Mouse (Mus musculus): ENCODE data around the gene Dnase2b. TPM values are rescaled to one million over a fixed set of nuclear protein-coding genes. Genes with fewer than 3 reads are reported as not detected.
A peak's percentile ranks its signal among the peaks of the same experiment; 100 is the strongest.

Dnase2b gene
- total RNA-seq, 1 experiment from 2014 or later = 0.64 TPM

DNA sequence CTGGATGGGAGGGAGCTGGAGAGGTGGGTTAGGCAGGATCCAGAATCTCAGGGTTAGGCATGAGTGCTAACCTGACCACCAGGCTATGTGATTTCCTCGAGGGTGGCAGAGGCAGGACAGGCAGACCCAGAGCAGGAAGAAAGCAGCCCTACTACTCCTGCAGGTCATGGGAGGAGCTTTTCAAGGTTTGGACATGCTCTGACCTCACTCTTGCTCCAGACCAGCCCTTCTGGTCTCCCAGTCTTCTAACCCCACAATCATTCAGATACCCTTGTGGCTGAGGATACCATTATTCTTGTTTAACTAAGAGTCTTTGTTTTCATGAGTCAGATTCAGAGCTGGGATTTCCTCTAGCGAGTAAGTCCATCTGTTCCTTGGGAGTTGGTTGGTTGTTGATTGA is 37.8 kb downstream of the Dnase2b start:
- ATAC-seq (replicated peaks; ENCODE audit: low read depth, poor library complexity, severe bottlenecking) = no peak

DNA sequence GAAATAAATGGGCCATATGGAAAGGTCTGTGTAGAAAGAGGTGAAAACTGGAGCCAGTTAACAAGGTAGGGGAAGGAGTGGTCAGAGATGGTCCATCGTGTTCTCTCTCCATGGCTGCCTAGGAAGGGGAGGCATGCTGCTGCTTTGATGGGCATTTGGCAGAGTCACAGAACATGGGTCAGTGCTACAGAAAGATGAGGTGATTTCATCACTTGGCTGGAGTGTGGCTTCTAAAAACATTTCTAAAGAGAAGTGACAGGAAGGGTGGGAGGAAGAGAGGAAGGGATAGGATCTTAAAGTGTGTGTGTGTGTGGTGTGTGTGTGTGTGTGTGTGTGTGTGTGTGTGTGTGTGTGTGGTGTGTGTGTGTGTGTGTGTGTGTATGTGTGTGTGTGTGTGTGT is 44.1 kb downstream of the Dnase2b start:
- peak; percentile 42 for ATAC-seq (replicated peaks; ENCODE audit: low read depth, poor library complexity, severe bottlenecking)

DNA sequence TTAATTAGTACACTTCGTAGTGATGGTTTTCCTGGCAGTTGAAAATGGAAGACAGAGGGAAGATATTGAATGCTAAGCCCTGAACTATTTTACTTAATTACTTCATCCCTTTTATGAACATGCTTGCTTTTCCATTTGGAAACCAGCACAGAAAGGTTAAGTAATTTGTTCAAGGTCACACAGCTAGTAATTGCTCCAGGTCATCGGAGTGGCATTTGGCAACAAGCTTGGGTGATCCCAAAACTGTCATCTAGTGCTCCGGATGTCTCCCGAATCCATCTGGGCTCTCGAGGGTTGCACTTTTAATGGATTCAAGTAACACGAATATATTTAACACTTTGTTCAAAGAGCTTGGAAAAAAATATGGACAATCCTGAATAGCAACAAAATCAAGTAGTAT is 44.5 kb downstream of the Dnase2b start:
- ATAC-seq (replicated peaks; ENCODE audit: low read depth, poor library complexity, severe bottlenecking) = no peak

DNA sequence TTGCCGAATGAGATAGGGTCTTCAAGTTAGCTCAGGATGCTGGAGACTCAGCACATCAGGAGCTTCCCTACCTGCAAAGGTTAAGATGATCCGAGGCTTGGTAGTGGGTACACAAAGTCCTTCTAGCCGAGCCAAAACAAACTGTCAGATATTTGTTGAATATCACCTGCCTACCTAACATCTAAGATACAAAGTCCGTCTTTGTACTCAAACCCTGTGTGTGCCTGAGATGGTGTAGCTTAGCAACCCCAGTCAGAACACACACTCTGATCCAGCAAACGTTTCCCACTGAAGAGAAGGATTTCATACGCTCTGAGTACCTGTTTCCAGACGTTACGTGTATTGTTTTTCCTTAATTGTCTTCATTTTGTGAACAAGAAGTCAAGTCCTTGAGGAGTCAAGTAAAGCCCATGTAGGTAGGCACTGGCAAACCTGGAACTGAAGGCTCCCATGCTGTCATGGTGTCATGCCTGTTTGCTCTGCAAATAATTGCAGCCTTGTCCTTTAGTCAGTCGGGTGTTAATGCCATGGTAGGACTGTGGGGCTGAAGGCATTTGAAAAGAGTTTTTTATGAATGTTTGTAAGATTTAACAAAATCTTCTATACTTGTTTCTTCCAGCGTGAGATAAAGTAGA is 45.1 kb downstream of the Dnase2b start, which contains the start of gene Uox:
Uox (plus strand) TSS at position 279 of the 635 bp plus-strand sequence.
- ATAC-seq (replicated peaks; ENCODE audit: low read depth, poor library complexity, severe bottlenecking) = no peak

DNA sequence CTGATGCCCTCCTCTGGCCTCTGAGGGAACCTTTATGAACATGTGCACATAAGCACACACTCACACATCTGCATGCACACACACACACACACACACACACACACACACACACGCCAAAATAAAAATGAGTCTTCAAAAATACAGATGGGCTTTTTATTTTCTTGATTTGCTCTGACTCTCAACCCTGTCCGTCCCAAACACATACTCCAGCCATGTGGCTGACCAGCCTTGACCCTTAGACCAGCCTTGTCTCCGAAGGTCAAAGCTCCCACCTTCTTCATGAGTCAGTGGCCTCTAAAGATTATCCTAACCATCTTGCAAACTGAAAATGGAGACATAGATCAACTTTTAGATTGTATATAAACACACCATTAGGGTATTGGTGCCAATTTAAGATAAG is 45.8 kb downstream of the Dnase2b start:
- ATAC-seq (replicated peaks; ENCODE audit: low read depth, poor library complexity, severe bottlenecking) = no peak

DNA sequence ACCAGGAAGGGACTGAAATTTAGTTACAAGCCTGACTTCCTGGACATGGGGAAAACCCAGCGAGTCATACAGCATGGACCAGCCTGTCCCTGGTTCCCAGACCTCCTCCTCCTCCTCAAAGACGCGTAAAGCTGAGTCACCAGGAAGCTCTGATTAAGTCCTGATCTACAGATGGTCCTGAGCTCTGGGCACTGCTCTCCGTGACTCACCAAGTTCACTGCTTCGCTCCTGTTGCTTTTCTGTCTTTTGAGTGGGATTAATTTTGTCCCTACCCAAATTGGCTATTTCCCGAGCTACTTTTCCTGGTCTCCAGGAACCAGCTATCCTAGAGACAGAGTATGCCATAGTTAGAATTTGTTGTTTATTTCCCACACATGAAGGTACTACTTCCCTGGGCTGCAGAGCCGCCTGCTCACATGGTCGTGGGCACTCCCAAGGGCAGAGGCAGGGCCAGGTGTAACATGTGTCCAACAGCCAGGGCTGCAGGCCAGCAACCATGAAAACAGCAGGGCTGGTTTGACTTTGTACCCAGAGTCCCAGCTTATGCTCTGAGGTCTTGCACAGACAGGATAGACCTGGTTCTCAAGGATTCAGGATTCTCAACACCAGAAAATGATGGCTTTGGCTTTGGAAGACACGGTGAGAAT is 47.4 kb downstream of the Dnase2b start:
- no peak for ATAC-seq (replicated peaks; ENCODE audit: low read depth, poor library complexity, severe bottlenecking)

DNA sequence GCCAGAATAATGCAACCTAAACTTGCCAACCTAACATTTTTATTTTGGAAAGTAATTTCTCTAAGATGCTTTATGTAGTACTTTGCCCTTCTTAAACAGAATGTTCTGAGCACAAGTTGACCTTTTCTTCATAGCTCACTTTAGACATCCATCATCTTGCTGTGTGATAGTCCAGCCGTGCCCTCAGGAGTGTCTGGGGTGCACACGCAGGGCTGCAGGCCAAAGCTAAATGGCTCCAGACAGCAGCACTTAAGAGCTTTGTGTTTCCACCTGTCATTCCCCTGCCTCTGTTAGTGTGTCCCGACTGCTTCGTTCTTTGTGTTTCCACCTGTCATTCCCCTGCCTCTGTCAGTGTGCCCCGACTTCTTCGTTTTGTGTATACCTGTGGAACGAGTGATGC is 48.0 kb downstream of the Dnase2b start:
- no peak for ATAC-seq (replicated peaks; ENCODE audit: low read depth, poor library complexity, severe bottlenecking)

DNA sequence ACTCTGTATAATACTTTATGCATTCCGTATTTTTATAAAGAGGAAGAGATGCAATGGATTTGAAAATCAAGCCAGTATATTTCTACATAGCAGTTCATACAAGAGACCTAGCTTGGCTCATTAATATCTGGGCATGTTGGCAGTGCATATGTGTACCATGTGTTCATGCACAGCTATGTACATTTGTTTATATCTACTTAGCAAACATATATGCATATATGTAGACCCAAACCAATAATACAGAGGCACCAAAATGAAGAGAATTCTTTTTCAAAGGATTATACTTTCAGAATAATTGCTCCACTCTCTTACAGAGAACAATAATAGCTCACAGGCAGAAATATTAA is 50.4 kb downstream of the Dnase2b start:
- ATAC-seq (replicated peaks; ENCODE audit: low read depth, poor library complexity, severe bottlenecking) = no peak

DNA sequence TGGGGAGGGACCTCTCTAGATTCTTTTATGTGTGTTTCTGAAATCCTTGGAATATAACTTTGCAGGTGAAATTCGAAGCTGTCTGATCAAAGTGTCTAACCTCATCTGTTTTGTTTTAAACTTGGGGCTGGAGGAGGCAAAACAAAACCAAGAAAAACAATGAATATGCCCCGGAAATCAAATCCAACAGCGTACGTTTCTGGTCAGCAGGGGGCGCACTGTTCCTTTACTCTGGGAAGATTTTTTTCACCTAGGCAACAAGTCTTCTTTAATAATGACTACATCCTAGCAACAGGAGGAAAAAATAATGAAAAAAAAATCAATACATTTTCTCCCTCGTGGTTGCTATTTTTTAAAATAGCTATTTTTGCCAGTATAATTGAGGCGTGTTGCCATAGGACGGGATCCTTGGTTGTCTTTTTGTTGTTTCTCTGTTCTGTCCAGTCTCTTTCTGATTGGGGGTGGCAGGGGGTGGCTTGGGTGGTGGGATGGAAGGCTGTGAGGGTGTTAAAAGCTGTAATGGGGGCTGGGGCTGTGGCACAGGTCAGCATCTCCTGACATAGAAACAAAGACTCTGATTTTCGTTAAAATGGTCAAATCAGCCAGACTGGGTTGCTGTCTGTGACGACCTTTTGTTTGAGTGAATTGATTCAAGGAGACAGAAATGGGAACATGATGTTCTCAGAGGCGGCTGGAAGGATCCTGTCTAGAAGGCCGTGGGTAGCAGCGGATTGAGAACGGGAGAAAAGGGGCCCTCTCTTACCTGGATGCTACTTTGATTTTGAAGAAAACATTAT is 50.9 kb downstream of the Dnase2b start:
- ATAC-seq (replicated peaks; ENCODE audit: low read depth, poor library complexity, severe bottlenecking) = peak; percentile 71

DNA sequence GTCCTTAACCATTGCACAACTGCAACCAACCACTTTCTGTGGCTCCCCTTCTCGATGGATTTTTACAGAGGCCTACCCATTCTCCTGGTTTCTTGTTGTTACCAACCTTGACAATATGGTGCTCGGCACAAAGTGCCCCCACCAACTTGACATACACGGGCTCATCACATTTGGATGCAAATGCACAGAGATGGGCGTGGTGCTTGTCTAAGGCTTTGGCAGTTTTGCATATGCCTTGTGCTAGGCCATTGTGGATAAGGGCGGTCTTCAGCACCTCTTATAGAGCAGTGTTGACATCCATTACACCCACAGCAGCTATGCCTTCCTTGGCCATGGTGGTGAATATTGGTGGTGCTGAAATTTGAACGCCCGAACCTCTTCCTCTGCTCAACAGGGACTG is 52.5 kb downstream of the Dnase2b start:
- ATAC-seq (replicated peaks; ENCODE audit: low read depth, poor library complexity, severe bottlenecking) = no peak

DNA sequence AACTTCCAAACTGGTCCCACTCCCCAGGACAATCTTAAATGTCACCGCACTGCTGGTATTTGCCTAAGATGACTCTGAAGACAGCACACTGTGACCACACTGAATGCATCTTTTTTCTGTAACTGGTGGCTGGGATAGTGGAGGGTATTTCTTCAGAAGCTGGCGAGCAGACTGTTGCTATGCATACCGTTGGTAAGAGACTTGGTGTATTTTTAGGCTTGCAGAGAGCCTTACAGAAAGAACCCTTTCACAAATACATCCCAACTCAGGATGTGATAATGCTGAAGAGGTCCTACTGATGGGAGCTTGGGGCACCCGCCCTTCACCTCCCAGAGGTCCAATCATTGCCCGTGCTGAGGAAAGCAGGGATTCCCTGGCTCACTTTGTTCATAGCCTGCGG is 57.9 kb downstream of the Dnase2b start:
- ATAC-seq (replicated peaks; ENCODE audit: low read depth, poor library complexity, severe bottlenecking) = no peak

DNA sequence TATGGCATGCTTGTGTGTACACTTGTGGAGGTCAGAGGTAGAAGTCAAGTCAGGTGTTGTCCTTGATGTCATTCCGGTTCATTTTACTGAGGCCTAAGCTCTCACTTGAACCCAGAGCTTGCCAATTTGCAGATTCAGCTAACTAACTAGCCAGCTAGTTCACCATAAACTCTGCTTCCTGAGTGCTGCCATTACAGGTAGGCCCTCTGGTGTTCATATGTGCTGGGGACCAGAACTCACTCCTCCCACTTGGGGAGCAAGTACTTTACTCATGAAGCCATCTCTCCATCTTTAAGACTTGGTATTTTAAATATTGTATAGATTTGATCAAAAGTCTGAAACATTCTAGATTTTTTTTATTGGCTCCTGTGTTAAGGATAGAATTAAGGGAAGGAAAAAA is 58.8 kb downstream of the Dnase2b start:
- no peak for ATAC-seq (replicated peaks; ENCODE audit: low read depth, poor library complexity, severe bottlenecking)

DNA sequence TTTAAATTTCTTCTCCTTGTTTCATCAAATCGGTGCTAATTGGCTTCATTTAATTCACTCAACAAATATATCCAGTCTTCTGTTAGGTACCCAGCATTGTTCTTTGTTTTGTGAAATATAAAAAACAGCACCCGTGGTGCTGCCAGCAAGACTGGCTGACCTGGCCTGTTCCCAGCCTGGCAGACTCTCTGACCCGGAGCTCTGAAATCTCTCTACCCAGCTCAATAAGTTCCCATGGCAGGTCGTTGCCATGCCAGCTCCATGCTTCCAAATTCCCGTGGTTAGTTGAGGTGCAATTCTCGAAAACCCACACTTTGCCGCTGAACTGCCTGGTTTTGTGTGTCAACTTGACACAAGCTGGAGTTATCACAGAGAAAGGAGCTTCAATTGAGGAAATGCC is 60.6 kb downstream of the Dnase2b start:
- no peak for ATAC-seq (replicated peaks; ENCODE audit: low read depth, poor library complexity, severe bottlenecking)

DNA sequence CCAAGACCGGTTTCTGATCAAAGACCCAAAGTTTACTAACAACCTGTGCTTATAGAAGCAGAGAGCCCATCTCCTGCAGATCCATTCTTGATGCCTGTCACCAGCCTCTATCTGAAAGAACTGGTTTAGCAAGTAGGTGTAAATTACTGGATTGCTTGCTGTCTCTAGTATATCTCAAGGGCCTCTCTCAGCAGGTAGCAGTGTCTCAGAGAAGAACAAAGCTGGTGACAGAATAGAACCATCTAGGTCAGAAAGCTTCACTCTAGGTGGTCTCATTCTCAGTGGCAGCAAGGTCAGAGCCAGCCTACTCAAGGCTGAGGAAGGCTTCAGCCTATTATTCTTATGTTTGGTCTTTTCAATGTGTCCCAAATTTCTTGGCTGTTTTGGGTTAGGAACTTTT is 71.8 kb downstream of the Dnase2b start:
- no peak for ATAC-seq (replicated peaks; ENCODE audit: low read depth, poor library complexity, severe bottlenecking)

DNA sequence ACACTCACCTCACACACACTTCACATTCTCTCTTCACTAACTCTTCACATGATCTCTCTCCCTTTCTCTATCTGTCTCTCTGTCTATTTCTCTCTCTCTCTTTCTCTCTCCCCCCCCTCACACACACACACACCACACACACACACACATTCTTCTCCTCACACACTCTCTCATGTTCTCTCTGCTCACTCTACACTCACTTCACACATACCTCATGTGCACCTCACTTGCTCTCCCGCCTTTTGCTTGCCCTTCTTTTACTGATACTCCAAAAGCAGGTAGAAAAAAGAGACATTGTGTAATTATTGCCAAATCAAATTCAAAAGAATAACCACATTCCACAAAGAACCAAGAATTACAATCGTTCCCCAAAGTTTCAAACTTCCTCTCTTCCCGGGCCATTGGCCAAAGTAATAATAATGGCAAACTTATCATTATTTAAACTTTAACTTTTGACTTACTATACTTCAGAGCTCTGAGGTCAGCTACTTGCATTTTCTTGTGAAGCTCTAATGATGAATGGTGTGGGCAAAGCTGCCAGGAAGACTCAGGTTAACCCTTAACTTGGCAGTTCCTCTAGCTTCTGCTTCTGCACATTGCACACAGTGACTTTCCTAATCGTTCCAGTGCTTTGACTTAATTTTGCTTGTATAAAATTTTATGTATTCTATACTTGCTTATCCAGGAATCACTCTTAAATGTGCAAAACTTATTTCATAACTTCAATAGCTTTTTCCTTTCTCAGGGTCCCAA is 74.7 kb downstream of the Dnase2b start:
- no peak for ATAC-seq (replicated peaks; ENCODE audit: low read depth, poor library complexity, severe bottlenecking)

DNA sequence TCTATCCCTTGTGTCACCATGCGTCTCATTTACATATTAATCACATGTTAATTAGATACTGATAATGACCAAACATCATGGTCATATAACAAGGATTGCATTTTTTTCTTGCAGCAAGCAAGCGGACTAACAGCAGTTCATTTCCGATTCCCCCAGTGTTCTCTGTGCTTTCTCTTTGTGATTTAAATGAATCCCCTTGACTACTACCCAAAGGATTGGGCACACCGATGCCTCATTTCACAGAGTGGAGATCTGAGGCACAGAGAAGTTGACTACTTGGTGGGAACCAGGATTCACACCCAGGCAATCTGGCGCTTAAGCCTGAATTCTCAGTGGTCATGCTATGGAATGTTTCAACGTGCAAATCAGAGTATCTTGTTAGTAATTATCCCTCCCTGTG is 80.4 kb downstream of the Dnase2b start:
- ATAC-seq (replicated peaks; ENCODE audit: low read depth, poor library complexity, severe bottlenecking) = no peak

Other genes starting within 250 kb of the Dnase2b start
- gene Ssx2ip, start 211.0 kb downstream of the Dnase2b start, total RNA-seq (2017) = 35.7 and 37.3 TPM in 2 replicates
- 4.8 and 7.0 TPM in 2 replicates for gene Ctbs, start 165.8 kb downstream of the Dnase2b start, total RNA-seq (2017)
- gene Spata1, start 115.8 kb downstream of the Dnase2b start, total RNA-seq (2017) = 8.2 and 20.6 TPM in 2 replicates
- gene Gng5, start 115.8 kb downstream of the Dnase2b start, total RNA-seq (2017) = 93.1 and 141 TPM in 2 replicates
- gene Rpf1, start 94.2 kb downstream of the Dnase2b start, total RNA-seq (2017) = 110 and 123 TPM in 2 replicates
- not detected in 2 replicates for gene Uox, start 45.2 kb downstream of the Dnase2b start, total RNA-seq (2017)
- 0.91 TPM in 1 of 2 replicates, not detected in the other for gene 4930503B20Rik, start 35.7 kb upstream of the Dnase2b start, total RNA-seq (2017)
- 1.7 and 4.2 TPM in 2 replicates for gene Samd13, start 70.0 kb upstream of the Dnase2b start, total RNA-seq (2017)
- gene Prkacb, start 197.4 kb upstream of the Dnase2b start, total RNA-seq (2017) = 101 and 102 TPM in 2 replicates
- gene Ttll7, start 236.8 kb upstream of the Dnase2b start, total RNA-seq (2017) = 0.09 TPM in 1 of 2 replicates, not detected in the other